Mouse (Mus musculus): ENCODE results near the gene Fitm1. TPM values are rescaled to one million over a fixed set of nuclear protein-coding genes. Genes with fewer than 3 reads are reported as not detected.

The Fitm1 gene
- 0.37 and 0.45 TPM in 2 replicates for polyA plus RNA-seq (2015; fragmentation: Nextera tagmentation; extraction: Ambion mirVana)

GRCm38 (mm10) chr14:55575302-55575701 is at the start of gene Fitm1:
Gene Fitm1 (plus strand): TSS chr14:55575617.

GRCm38 (mm10) chr14:55540067-55540786 is 35.2 kb upstream of the Fitm1 start, which contains the start of gene Pck2:
Gene Pck2 (plus strand): TSS chr14:55540266.

GRCm38 (mm10) chr14:55559799-55560201 is 15.6 kb upstream of the Fitm1 start, which contains the start of gene Dcaf11:
Gene Dcaf11 (plus strand): TSS chr14:55560006.

GRCm38 (mm10) chr14:55560202-55561073 is 15.0 kb upstream of the Fitm1 start, which contains the start of gene A730061H03Rik:
Gene A730061H03Rik (minus strand): TSS chr14:55560406.

GRCm38 (mm10) chr14:55577871-55578667 is 2.7 kb downstream of the Fitm1 start, which contains the start of gene Psme1:
Gene Psme1 (plus strand): TSS chr14:55578123.

GRCm38 (mm10) chr14:55584702-55585565 is 9.5 kb downstream of the Fitm1 start, which contains the start of gene Emc9:
Gene Emc9 (minus strand): TSS chr14:55585302.

GRCm38 (mm10) chr14:55590748-55591330 is 15.4 kb downstream of the Fitm1 start, which contains the start of gene Psme2:
Gene Psme2 (minus strand): TSS chr14:55591113.

GRCm38 (mm10) chr14:55591331-55591891 is 16.0 kb downstream of the Fitm1 start, which contains the start of gene Rnf31:
Gene Rnf31 (plus strand): TSS chr14:55591708.

GRCm38 (mm10) chr14:55603271-55603632 is 27.8 kb downstream of the Fitm1 start, which contains the start of gene Irf9:
Gene Irf9 (plus strand): TSS chr14:55603571.

GRCm38 (mm10) chr14:55617822-55618221 is 42.4 kb downstream of the Fitm1 start, which contains the start of gene Rec8:
Gene Rec8 (plus strand): TSS chr14:55618037.

Other genes with a start within 250 kb of the Fitm1 start
- gene Dhrs4, start 96.9 kb upstream of the Fitm1 start, polyA plus RNA-seq (2015; fragmentation: Nextera tagmentation; extraction: Ambion mirVana) = 69.5 and 75.3 TPM in 2 replicates
- 0.37 and 0.76 TPM in 2 replicates for gene Carmil3, start 85.0 kb upstream of the Fitm1 start, polyA plus RNA-seq (2015; fragmentation: Nextera tagmentation; extraction: Ambion mirVana)
- gene Cpne6, start 65.2 kb upstream of the Fitm1 start, polyA plus RNA-seq (2015; fragmentation: Nextera tagmentation; extraction: Ambion mirVana) = 0.10 and 0.12 TPM in 2 replicates
- gene Nrl, start 50.6 kb upstream of the Fitm1 start, polyA plus RNA-seq (2015; fragmentation: Nextera tagmentation; extraction: Ambion mirVana) = not detected in 2 replicates
- gene Pck2, start 35.4 kb upstream of the Fitm1 start, polyA plus RNA-seq (2015; fragmentation: Nextera tagmentation; extraction: Ambion mirVana) = 74.2 and 76.3 TPM in 2 replicates
- gene Dcaf11, start 15.6 kb upstream of the Fitm1 start, polyA plus RNA-seq (2015; fragmentation: Nextera tagmentation; extraction: Ambion mirVana) = 36.9 and 41.9 TPM in 2 replicates
- gene A730061H03Rik, start 15.2 kb upstream of the Fitm1 start, polyA plus RNA-seq (2015; fragmentation: Nextera tagmentation; extraction: Ambion mirVana) = 2.7 and 3.2 TPM in 2 replicates
- 145 and 162 TPM in 2 replicates for gene Psme1, start 2.5 kb downstream of the Fitm1 start, polyA plus RNA-seq (2015; fragmentation: Nextera tagmentation; extraction: Ambion mirVana)
- gene Emc9, start 9.7 kb downstream of the Fitm1 start, polyA plus RNA-seq (2015; fragmentation: Nextera tagmentation; extraction: Ambion mirVana) = 46.7 and 47.4 TPM in 2 replicates
- 233 and 255 TPM in 2 replicates for gene Psme2, start 15.5 kb downstream of the Fitm1 start, polyA plus RNA-seq (2015; fragmentation: Nextera tagmentation; extraction: Ambion mirVana)
- 16.4 and 19.3 TPM in 2 replicates for gene Rnf31, start 16.1 kb downstream of the Fitm1 start, polyA plus RNA-seq (2015; fragmentation: Nextera tagmentation; extraction: Ambion mirVana)
- gene Irf9, start 28.0 kb downstream of the Fitm1 start, polyA plus RNA-seq (2015; fragmentation: Nextera tagmentation; extraction: Ambion mirVana) = 34.6 and 38.5 TPM in 2 replicates
- gene Rec8, start 42.4 kb downstream of the Fitm1 start, polyA plus RNA-seq (2015; fragmentation: Nextera tagmentation; extraction: Ambion mirVana) = 5.8 and 7.8 TPM in 2 replicates
- gene Ipo4, start 60.3 kb downstream of the Fitm1 start, polyA plus RNA-seq (2015; fragmentation: Nextera tagmentation; extraction: Ambion mirVana) = 24.1 and 28.0 TPM in 2 replicates
- 0.64 and 1.7 TPM in 2 replicates for gene Gm49378, start 62.3 kb downstream of the Fitm1 start, polyA plus RNA-seq (2015; fragmentation: Nextera tagmentation; extraction: Ambion mirVana)
- gene Tm9sf1, start 68.2 kb downstream of the Fitm1 start, polyA plus RNA-seq (2015; fragmentation: Nextera tagmentation; extraction: Ambion mirVana) = 56.5 and 57.4 TPM in 2 replicates
- gene Tssk4, start 74.6 kb downstream of the Fitm1 start, polyA plus RNA-seq (2015; fragmentation: Nextera tagmentation; extraction: Ambion mirVana) = 0.56 and 0.63 TPM in 2 replicates
- gene Mdp1, start 84.9 kb downstream of the Fitm1 start, polyA plus RNA-seq (2015; fragmentation: Nextera tagmentation; extraction: Ambion mirVana) = 30.4 TPM in 2 replicates
- 27.5 and 30.5 TPM in 2 replicates for gene Gmpr2, start 96.3 kb downstream of the Fitm1 start, polyA plus RNA-seq (2015; fragmentation: Nextera tagmentation; extraction: Ambion mirVana)
- gene Nedd8, start 96.5 kb downstream of the Fitm1 start, polyA plus RNA-seq (2015; fragmentation: Nextera tagmentation; extraction: Ambion mirVana) = 303 and 330 TPM in 2 replicates
- gene Tinf2, start 106.2 kb downstream of the Fitm1 start, polyA plus RNA-seq (2015; fragmentation: Nextera tagmentation; extraction: Ambion mirVana) = 25.8 and 29.4 TPM in 2 replicates
- 1.5 and 2.0 TPM in 2 replicates for gene Tgm1, start 138.3 kb downstream of the Fitm1 start, polyA plus RNA-seq (2015; fragmentation: Nextera tagmentation; extraction: Ambion mirVana)
- gene Rabggta, start 146.6 kb downstream of the Fitm1 start, polyA plus RNA-seq (2015; fragmentation: Nextera tagmentation; extraction: Ambion mirVana) = 9.9 and 14.2 TPM in 2 replicates
- gene Dhrs1, start 170.1 kb downstream of the Fitm1 start, polyA plus RNA-seq (2015; fragmentation: Nextera tagmentation; extraction: Ambion mirVana) = 29.1 and 35.1 TPM in 2 replicates
- gene Nop9, start 170.1 kb downstream of the Fitm1 start, polyA plus RNA-seq (2015; fragmentation: Nextera tagmentation; extraction: Ambion mirVana) = 28.7 and 31.5 TPM in 2 replicates
- 0.23 TPM in 1 of 2 replicates, not detected in the other for gene Cideb, start 182.8 kb downstream of the Fitm1 start, polyA plus RNA-seq (2015; fragmentation: Nextera tagmentation; extraction: Ambion mirVana)
- 0.49 and 0.78 TPM in 2 replicates for gene Ltb4r2, start 185.8 kb downstream of the Fitm1 start, polyA plus RNA-seq (2015; fragmentation: Nextera tagmentation; extraction: Ambion mirVana)
- gene Ltb4r1, start 190.3 kb downstream of the Fitm1 start, polyA plus RNA-seq (2015; fragmentation: Nextera tagmentation; extraction: Ambion mirVana) = 33.2 and 51.6 TPM in 2 replicates
- gene Adcy4, start 208.5 kb downstream of the Fitm1 start, polyA plus RNA-seq (2015; fragmentation: Nextera tagmentation; extraction: Ambion mirVana) = 1.9 and 3.1 TPM in 2 replicates
- 28.4 and 31.4 TPM in 2 replicates for gene Ripk3, start 213.2 kb downstream of the Fitm1 start, polyA plus RNA-seq (2015; fragmentation: Nextera tagmentation; extraction: Ambion mirVana)
- gene Nfatc4, start 247.5 kb downstream of the Fitm1 start, polyA plus RNA-seq (2015; fragmentation: Nextera tagmentation; extraction: Ambion mirVana) = 4.8 and 7.3 TPM in 2 replicates

Measured in spleen, postnatal 0 days (tissue).